Comparison of ENCODE assay signal across 14 mouse cellular contexts in genomic region chr6:38704264-38704984, GRCm38 (mm10). TPM values are rescaled to one million over a fixed set of nuclear protein-coding genes. Genes with fewer than 3 reads are reported as not detected.
DNase-seq lines count a peak whose midpoint lies in the region; ATAC-seq and TF ChIP-seq lines count a peak whose summit lies in the region.
"Had no signal": no experiment of that assay in that cellular context is flagged by ENCODE, and none has a peak within 500 bp of the region (broad histone marks: within the 10 kb centered on the region; RNA-seq: fewer than 3 reads in every experiment).

No protein-coding gene starts in this region.

- H3K27ac ChIP-seq in testis, adult 2 months (ENCODE audit: control insufficient read depth, insufficient read depth, low read depth, low read length), result no peak overlapping the region
- H3K27ac ChIP-seq in hindbrain, postnatal 0 days, result no peak overlapping the region
- no peak overlapping the region for H3K27ac ChIP-seq in midbrain, embryonic 11.5 days (ENCODE audit: low read depth, low read length)
- H3K27ac ChIP-seq: forebrain, embryonic 12.5 days; hindbrain, embryonic 13.5 days; midbrain, embryonic 10.5 days; neural tube, embryonic 12.5 days had no signal

- no peak overlapping the region for H3K4me2 ChIP-seq in hindbrain, postnatal 0 days (ENCODE audit: low read depth, low read length)
- H3K4me2 ChIP-seq in midbrain, embryonic 11.5 days, result no peak overlapping the region
- H3K4me2 ChIP-seq: forebrain, embryonic 12.5 days; hindbrain, embryonic 13.5 days; neural tube, embryonic 12.5 days had no signal

- WGBS in hindbrain, postnatal 0 days, result 77% methylated on average over 7 of the region's 7 CpGs
- 90% methylated on average over 7 of the region's 7 CpGs for WGBS in midbrain, embryonic 11.5 days

- no peak for TF ChIP-seq POLR2A in testis, adult 2 months (IDR thresholded peaks at IDR 0.05; ENCODE audit: control insufficient read depth, low read depth, low read length)

- no peaks in the 10 kb centered on the region for H3K9me3 ChIP-seq in hindbrain, postnatal 0 days (ENCODE audit: low read length)
- no peaks in the 10 kb centered on the region for H3K9me3 ChIP-seq in midbrain, embryonic 11.5 days (ENCODE audit: control insufficient read depth, low read length)
- H3K9me3 ChIP-seq: forebrain, embryonic 12.5 days; hindbrain, embryonic 13.5 days; midbrain, embryonic 10.5 days; neural tube, embryonic 12.5 days had no signal

- no peak overlapping the region for H3K9ac ChIP-seq in hindbrain, postnatal 0 days (replicated peaks; ENCODE audit: low read length)
- no peak overlapping the region for H3K9ac ChIP-seq in midbrain, embryonic 11.5 days (ENCODE audit: low read length)
- H3K9ac ChIP-seq: forebrain, embryonic 12.5 days; hindbrain, embryonic 13.5 days; neural tube, embryonic 12.5 days had no signal

- H3K4me1 ChIP-seq in testis, adult 2 months (ENCODE audit: control insufficient read depth, insufficient read depth, low read length), result no peaks in the 10 kb centered on the region
- no peaks in the 10 kb centered on the region for H3K4me1 ChIP-seq in hindbrain, postnatal 0 days (ENCODE audit: insufficient read depth, low read length)
- no peaks in the 10 kb centered on the region for H3K4me1 ChIP-seq in midbrain, embryonic 11.5 days (ENCODE audit: control insufficient read depth, insufficient read depth, low read length)
- H3K4me1 ChIP-seq: forebrain, embryonic 12.5 days; hindbrain, embryonic 13.5 days; midbrain, embryonic 10.5 days; neural tube, embryonic 12.5 days had no signal

- no peaks in the 10 kb centered on the region for H3K27me3 ChIP-seq in testis, adult 2 months (ENCODE audit: control insufficient read depth, insufficient read depth, low read length)
- no peaks in the 10 kb centered on the region for H3K27me3 ChIP-seq in hindbrain, postnatal 0 days (ENCODE audit: insufficient read depth, low read length)
- H3K27me3 ChIP-seq in midbrain, embryonic 11.5 days (ENCODE audit: control insufficient read depth, insufficient read depth, low read length), result no peaks in the 10 kb centered on the region
- H3K27me3 ChIP-seq: forebrain, embryonic 12.5 days; hindbrain, embryonic 13.5 days; neural tube, embryonic 12.5 days; Patski had no signal

- TF ChIP-seq CTCF in testis, adult 2 months (IDR thresholded peaks at IDR 0.05; ENCODE audit: control insufficient read depth, insufficient read depth, insufficient replicate concordance, low read depth, low read length), result no peak
- TF ChIP-seq CTCF in hindbrain, postnatal 0 days (IDR thresholded peaks at IDR 0.05; ENCODE audit: low read depth), result no peak

- H3K4me3 ChIP-seq in testis, adult 2 months (ENCODE audit: control insufficient read depth, low read depth, low read length), result peak overlapping the region; percentile 77
- no peak overlapping the region for H3K4me3 ChIP-seq in hindbrain, postnatal 0 days (ENCODE audit: low read length)
- H3K4me3 ChIP-seq in midbrain, embryonic 11.5 days (ENCODE audit: low read depth, low read length), result no peak overlapping the region
- H3K4me3 ChIP-seq: forebrain, embryonic 12.5 days; hindbrain, embryonic 13.5 days; midbrain, embryonic 10.5 days; neural tube, embryonic 12.5 days had no signal

- no peak for DNase-seq in frontal cortex, postnatal 10 days (ENCODE audit: low spot score in 2 of 2)
- no peak for DNase-seq in testis, postnatal 14 days (ENCODE audit: low spot score)
- DNase-seq in kidney, postnatal 14 days, result peak; percentile 61
- DNase-seq in hindbrain, postnatal 0 days (ENCODE audit: low spot score), result no peak
- DNase-seq in spleen, adult 18-20 months, result no peak
- DNase-seq in midbrain, embryonic 11.5 days (ENCODE audit: low spot score, missing footprints), result no peak
- DNase-seq: right cerebral cortex, postnatal 14 days had no signal

- peak; percentile 76 for ATAC-seq in frontal cortex, adult (ENCODE audit: low TSS enrichment)
- ATAC-seq in hindbrain, postnatal 0 days, result no peak
- ATAC-seq in midbrain, embryonic 11.5 days (ENCODE audit: low FRiP score), result no peak
- ATAC-seq: Patski had no signal

- peaks cover 4% of the 10 kb centered on the region; the same call in 1 of the 2 replicates for H3K36me3 ChIP-seq in testis, adult 2 months (ENCODE audit: control insufficient read depth, insufficient read depth, low read length)
- H3K36me3 ChIP-seq in hindbrain, postnatal 0 days (ENCODE audit: insufficient read depth, low read length), result peaks cover 33% of the 10 kb centered on the region
- H3K36me3 ChIP-seq in midbrain, embryonic 11.5 days (ENCODE audit: control insufficient read depth, insufficient read depth, low read length), result peaks cover 29% of the 10 kb centered on the region

RNA-seq across cellular contexts. Expression of gene Clec2l, which starts 41.6 kb away (rescaled TPM):
- 0.41 and 0.61 TPM in 2 replicates for polyA plus RNA-seq in testis, adult 2 months (2012; rRNA removed)
- total RNA-seq in hindbrain, postnatal 0 days (2014; rRNA removed), result 114 and 143 TPM in 2 replicates
- 50.9 and 53.0 TPM in 2 replicates for polyA plus RNA-seq in hindbrain, postnatal 0 days (2015; fragmentation: Nextera tagmentation; extraction: Ambion mirVana)
- 2.1 and 2.2 TPM in 2 replicates for polyA plus RNA-seq in midbrain, embryonic 11.5 days (2014; fragmentation: Nextera tagmentation; extraction: Ambion mirVana)

Comparison
In these comparisons a context has a peak if more than half of its experiments do, and no peak if none do; other contexts are left out.
1. RNA of gene Clec2l, which starts 41.6 kb away (polyA plus RNA-seq): 50.9 to 53.0 TPM in hindbrain, postnatal 0 days; 2.1 to 2.2 TPM in midbrain, embryonic 11.5 days and 0.41 to 0.61 TPM in testis, adult 2 months; every median in the first group is over 10 times any median in the second.